Mouse (Mus musculus) spleen, adult 2 months (tissue): ENCODE measurements around the gene Cpsf3. TPM values are rescaled to one million over a fixed set of nuclear protein-coding genes. Genes with fewer than 3 reads are reported as not detected.

Experiments
- DNase-seq, 2 experiments: peaks; one replicate each; pipeline versions ENCODE4 v3.0.0 to v3.0.0-alpha.2; 2012 to 2021; ENCODE audit warnings: low spot score in 2 of 2, low read depth in 1 of 2
- H3K27ac ChIP-seq: fragments of 200-500 bp; 2 replicates; pipeline ENCODE4 v1.5.1; 2012; ENCODE audit warnings: low read length, inconsistent platforms; ENCODE audit not compliant: insufficient read depth
- H3K27me3 ChIP-seq: fragments of 200-500 bp; 2 replicates; pipeline ENCODE4 v1.6.1; 2012; ENCODE audit warnings: mild to moderate bottlenecking, moderate library complexity, low read length, inconsistent platforms; ENCODE audit not compliant: control insufficient read depth, insufficient read depth
- H3K36me3 ChIP-seq: fragments of 200-500 bp; 2 replicates; pipeline ENCODE4 v1.6.1; 2012; ENCODE audit warnings: mild to moderate bottlenecking, low read length, inconsistent platforms; ENCODE audit not compliant: control insufficient read depth, insufficient read depth
- H3K4me1 ChIP-seq: fragments of 200-500 bp; 2 replicates; pipeline ENCODE4 v1.6.1; 2011; ENCODE audit warnings: inconsistent platforms; ENCODE audit not compliant: control insufficient read depth, insufficient read depth, insufficient read length
- H3K4me3 ChIP-seq: fragments of 200-500 bp; 2 replicates; pipeline ENCODE4 v1.5.1; 2011; ENCODE audit warnings: mild to moderate bottlenecking, inconsistent platforms; ENCODE audit not compliant: insufficient read depth, insufficient read length; ENCODE audit errors: extremely low read depth
- CTCF ChIP-seq: fragments of 200-500 bp; IDR thresholded peaks from 2 replicates; pipeline ENCODE4 v1.5.1; 2011; ENCODE audit warnings: mild to moderate bottlenecking, inconsistent platforms; ENCODE audit not compliant: insufficient read depth, insufficient read length, insufficient replicate concordance; ENCODE audit errors: extremely low read depth
- POLR2A ChIP-seq: fragments of 200-500 bp; IDR thresholded peaks from 2 replicates; pipeline ENCODE4 v1.6.1; 2011; ENCODE audit warnings: low read depth, low read length, inconsistent platforms
- WGBS: fragments of 180-500 bp; shearing (Covaris S2); methylation state at CpG from one replicate; pipeline ENCODE4 v1.1.7; 2018; 5-methylcytosine and 5-hydroxymethylcytosine counted together
- polyA plus RNA-seq: library from polyadenylated mRNA; depleted of rRNA; stranded (reverse); fragments of >200 nt; gene quantifications from 2 replicates; pipeline ENCODE4 v1.2.3, GENCODE M21; 2012

The Cpsf3 gene
- polyA plus RNA-seq, 1 experiment, result 25.4 TPM

GRCm38 (mm10) chr12:21321170-21321569 lies 36.0 kb downstream of the Cpsf3 start:
- no peak overlapping the region for H3K27ac ChIP-seq
- peaks cover 31% of the 10 kb centered on the region for H3K36me3 ChIP-seq

GRCm38 (mm10) chr12:21322296-21322695 lies 37.1 kb downstream of the Cpsf3 start:
- H3K4me3 ChIP-seq, result no peak overlapping the region
- TF ChIP-seq CTCF (no peak), POLR2A (no peak)
- H3K27me3 ChIP-seq, result no peaks in the 10 kb centered on the region
- peaks cover 34% of the 10 kb centered on the region for H3K36me3 ChIP-seq
- H3K4me1 ChIP-seq, result no peaks in the 10 kb centered on the region; the same call in 1 of the 2 replicates
- no peak overlapping the region for H3K27ac ChIP-seq
- DNase-seq, result no peak
- WGBS, result 94% methylated on average over 4 of the region's 4 CpGs

More at GRCm38 (mm10) chr12:21321170-21321569, 36.0 kb downstream of the Cpsf3 start:
- TF ChIP-seq CTCF (no peak), POLR2A (no peak)
- WGBS, result 87% methylated on average over 9 of the region's 9 CpGs
- H3K4me3 ChIP-seq, result no peak overlapping the region
- no peaks in the 10 kb centered on the region; the same call in 1 of the 2 replicates for H3K4me1 ChIP-seq
- no peak for DNase-seq
- no peaks in the 10 kb centered on the region for H3K27me3 ChIP-seq

- H3K36me3 ChIP-seq, result peaks cover 38% of the 10 kb centered on the region
- H3K4me1 ChIP-seq, result no peaks in the 10 kb centered on the region
- no peak overlapping the region for H3K27ac ChIP-seq
- DNase-seq, result no peak
- no peaks in the 10 kb centered on the region for H3K27me3 ChIP-seq
- 92% methylated on average over 9 of the region's 9 CpGs for WGBS
- H3K4me3 ChIP-seq, result no peak overlapping the region
- TF ChIP-seq POLR2A (no peak), CTCF (no peak)
Measured at GRCm38 (mm10) chr12:21322856-21323255, 37.7 kb downstream of the Cpsf3 start.

- TF ChIP-seq POLR2A, result no peak
- no peak for TF ChIP-seq CTCF
- 92% methylated on average over 5 of the region's 5 CpGs for WGBS
- Histone ChIP-seq H3K4me1 (no peaks in the 10 kb centered on the region), H3K27me3 (no peaks in the 10 kb centered on the region), H3K27ac (no peak overlapping the region), H3K36me3 (peaks cover 42% of the 10 kb centered on the region), H3K4me3 (no peak overlapping the region)
- DNase-seq, result no peak
Measured at GRCm38 (mm10) chr12:21324101-21324500, 38.9 kb downstream of the Cpsf3 start.

GRCm38 (mm10) chr12:21325266-21325665 lies 40.1 kb downstream of the Cpsf3 start:
- WGBS, result 96% methylated on average over 8 of the region's 8 CpGs
- no peaks in the 10 kb centered on the region for H3K27me3 ChIP-seq
- no peak overlapping the region for H3K4me3 ChIP-seq
- H3K36me3 ChIP-seq, result peaks cover 49% of the 10 kb centered on the region
- no peak overlapping the region for H3K27ac ChIP-seq
- TF ChIP-seq POLR2A, result no peak
- TF ChIP-seq CTCF, result no peak
- H3K4me1 ChIP-seq, result no peaks in the 10 kb centered on the region
- no peak for DNase-seq

- no peak for DNase-seq
- H3K4me1 ChIP-seq, result no peaks in the 10 kb centered on the region
- H3K27me3 ChIP-seq, result no peaks in the 10 kb centered on the region
- no peak for TF ChIP-seq POLR2A
- no peak for TF ChIP-seq CTCF
- H3K4me3 ChIP-seq, result no peak overlapping the region
- H3K27ac ChIP-seq, result no peak overlapping the region
- H3K36me3 ChIP-seq, result peaks cover 54% of the 10 kb centered on the region
- 92% methylated on average over 3 of the region's 3 CpGs for WGBS
Measured at GRCm38 (mm10) chr12:21326325-21326724, 41.1 kb downstream of the Cpsf3 start.

GRCm38 (mm10) chr12:21329661-21330400 lies 44.6 kb downstream of the Cpsf3 start:
- Histone ChIP-seq H3K36me3 (peaks cover 45% of the 10 kb centered on the region), H3K27me3 (no peaks in the 10 kb centered on the region), H3K4me1 (no peaks in the 10 kb centered on the region), H3K4me3 (no peak overlapping the region), H3K27ac (no peak overlapping the region)
- WGBS, result 88% methylated on average over 9 of the region's 9 CpGs
- TF ChIP-seq POLR2A (no peak), CTCF (no peak)
- no peak for DNase-seq
